Mouse (Mus musculus) urinary bladder, postnatal 14 days (tissue): ENCODE measurements at regions not wholly inside any gene's neighbourhood (a gene's known extent, or its start where the extent isn't known, plus 50 kb on each side); places are given as distances from the start of the nearest gene placed in this dataset.

Source experiments
- DNase-seq: peaks from one replicate; pipeline ENCODE4 v3.0.0; 2021; ENCODE audit warnings: low spot score

- no peak for DNase-seq
These were observed 622.8 kb upstream of the Nrsn1 start for GRCm38 (mm10) chr13:25893150-25893549.

GRCm38 (mm10) chr13:25882818-25883217 lies 612.5 kb upstream of the Nrsn1 start:
- DNase-seq = no peak

GRCm38 (mm10) chr13:25868923-25869322 lies 598.6 kb upstream of the Nrsn1 start:
- DNase-seq = no peak

- no peak for DNase-seq
These were observed 587.9 kb upstream of the Nrsn1 start for GRCm38 (mm10) chr13:25858207-25858606.

GRCm38 (mm10) chr13:25857569-25857968 lies 587.3 kb upstream of the Nrsn1 start:
- DNase-seq = no peak

GRCm38 (mm10) chr13:25857096-25857495 lies 586.8 kb upstream of the Nrsn1 start:
- DNase-seq = no peak

GRCm38 (mm10) chr13:25856549-25856948 lies 586.2 kb upstream of the Nrsn1 start:
- no peak for DNase-seq

- no peak for DNase-seq
These were observed 577.9 kb upstream of the Nrsn1 start for GRCm38 (mm10) chr13:25848156-25848555.

- DNase-seq = no peak
These were observed 567.9 kb upstream of the Nrsn1 start for GRCm38 (mm10) chr13:25838237-25838636.

GRCm38 (mm10) chr13:25829146-25829924 lies 559.0 kb upstream of the Nrsn1 start:
- no peak for DNase-seq

GRCm38 (mm10) chr13:25808564-25809253 lies 538.4 kb upstream of the Nrsn1 start:
- no peak for DNase-seq

- DNase-seq = no peak
These were observed 523.0 kb upstream of the Nrsn1 start for GRCm38 (mm10) chr13:25793216-25793803.

GRCm38 (mm10) chr13:25781161-25781560 lies 510.9 kb upstream of the Nrsn1 start:
- peak; percentile 14 for DNase-seq

GRCm38 (mm10) chr13:25777706-25778105 lies 507.4 kb upstream of the Nrsn1 start:
- no peak for DNase-seq

- no peak for DNase-seq
These were observed 504.4 kb upstream of the Nrsn1 start for GRCm38 (mm10) chr13:25774586-25775182.

- DNase-seq = no peak
These were observed 484.3 kb upstream of the Nrsn1 start for GRCm38 (mm10) chr13:25754515-25755105.

GRCm38 (mm10) chr13:25751409-25751777 lies 481.1 kb upstream of the Nrsn1 start:
- no peak for DNase-seq

- DNase-seq = no peak
These were observed 480.4 kb upstream of the Nrsn1 start for GRCm38 (mm10) chr13:25750460-25751408.

GRCm38 (mm10) chr13:25738601-25739000 lies 468.3 kb upstream of the Nrsn1 start:
- no peak for DNase-seq

GRCm38 (mm10) chr13:25729327-25729892 lies 459.1 kb upstream of the Nrsn1 start:
- DNase-seq = no peak
